Mouse (Mus musculus) neutrophil, adult 5-6 weeks (primary cell): ENCODE results near the gene Brd4. TPM values are rescaled to one million over a fixed set of nuclear protein-coding genes. Genes with fewer than 3 reads are reported as not detected.

ENCODE experiments used
- ATAC-seq: fragments of 151-379, 151-347 bp; 2 replicates; pipeline ENCODE4 v1.8.0; 2017; ENCODE audit warnings: mild to moderate bottlenecking, moderate TSS enrichment; ENCODE audit not compliant: insufficient number of reproducible peaks, poor library complexity, low FRiP score, severe bottlenecking; ENCODE audit errors: extremely low read depth
- total RNA-seq: library from RNA; stranded (forward); fragments of 200-1000 nt; gene quantifications from 2 replicates; pipeline ENCODE4 v1.2.3, GENCODE M21; 2017

The Brd4 gene
- total RNA-seq = 70.2 and 73.6 TPM in 2 replicates

- ATAC-seq = peak; percentile 71
Observed at GRCm38 (mm10) chr17:32284262-32285137, at the start of gene Brd4. Brd4 (minus strand) TSS chr17:32284722.

GRCm38 (mm10) chr17:32333675-32334303 is 49.3 kb upstream of the Brd4 start:
- ATAC-seq = no peak

DNA sequence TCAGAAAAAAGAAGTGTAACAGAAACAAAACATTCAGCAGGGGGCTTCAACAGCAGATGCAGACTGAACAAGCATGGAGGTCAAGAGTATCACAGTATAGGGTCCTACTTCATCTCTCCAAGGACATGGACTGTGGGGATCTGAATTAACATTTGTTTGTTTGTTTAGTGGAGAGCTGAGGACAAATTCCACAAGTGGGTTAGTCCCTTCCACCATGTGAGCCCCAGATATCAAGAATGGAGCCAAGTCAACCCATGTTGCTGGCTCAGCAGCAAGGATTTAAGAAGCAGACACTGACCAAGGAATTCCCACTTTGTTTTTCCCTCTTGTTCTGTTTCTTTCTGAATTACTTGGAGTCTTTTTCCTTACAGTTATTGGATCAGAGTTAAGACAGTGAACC is 43.0 kb upstream of the Brd4 start:
- ATAC-seq = no peak

DNA sequence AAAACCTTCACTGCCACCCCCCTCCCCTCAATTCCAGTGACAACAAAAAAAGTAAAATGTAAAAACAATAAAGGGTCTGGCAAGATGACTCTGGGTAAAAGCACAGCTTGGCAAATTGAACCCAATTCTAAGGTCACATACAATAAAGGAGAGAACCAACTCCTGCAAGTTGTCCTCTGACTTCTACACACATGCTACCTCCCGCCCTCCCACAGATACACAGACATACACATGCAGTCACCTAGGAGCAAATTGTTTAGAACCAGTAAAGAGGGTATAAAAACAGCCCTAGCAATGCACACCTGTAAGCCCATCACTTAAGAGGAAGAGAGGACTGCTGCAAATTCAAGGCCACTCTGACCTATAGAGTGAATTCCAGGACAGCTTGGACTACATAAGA is 38.3 kb upstream of the Brd4 start:
- ATAC-seq = no peak

DNA sequence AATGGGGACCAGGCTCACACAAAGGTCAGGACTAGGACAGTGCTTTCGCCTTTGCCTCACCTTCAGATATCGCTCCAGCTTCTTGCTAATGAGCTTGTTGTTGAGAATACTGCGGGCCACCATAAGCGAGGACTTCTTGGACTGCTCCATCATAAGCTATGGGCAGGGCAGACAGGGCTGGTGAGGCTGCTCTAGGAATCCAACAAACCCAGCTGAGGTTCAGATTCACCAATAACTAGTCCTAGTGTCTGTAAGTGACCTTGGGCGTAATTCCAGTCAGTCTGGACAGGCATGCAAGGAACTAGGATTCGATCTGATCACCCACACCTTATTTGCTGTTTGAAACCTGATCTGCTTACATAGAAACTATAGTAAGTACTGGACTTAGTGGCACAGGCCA is 37.3 kb upstream of the Brd4 start:
- ATAC-seq = no peak

GRCm38 (mm10) chr17:32321390-32321734 is 36.8 kb upstream of the Brd4 start:
- ATAC-seq = peak; percentile 28; the same call in 1 of the 2 replicates

DNA sequence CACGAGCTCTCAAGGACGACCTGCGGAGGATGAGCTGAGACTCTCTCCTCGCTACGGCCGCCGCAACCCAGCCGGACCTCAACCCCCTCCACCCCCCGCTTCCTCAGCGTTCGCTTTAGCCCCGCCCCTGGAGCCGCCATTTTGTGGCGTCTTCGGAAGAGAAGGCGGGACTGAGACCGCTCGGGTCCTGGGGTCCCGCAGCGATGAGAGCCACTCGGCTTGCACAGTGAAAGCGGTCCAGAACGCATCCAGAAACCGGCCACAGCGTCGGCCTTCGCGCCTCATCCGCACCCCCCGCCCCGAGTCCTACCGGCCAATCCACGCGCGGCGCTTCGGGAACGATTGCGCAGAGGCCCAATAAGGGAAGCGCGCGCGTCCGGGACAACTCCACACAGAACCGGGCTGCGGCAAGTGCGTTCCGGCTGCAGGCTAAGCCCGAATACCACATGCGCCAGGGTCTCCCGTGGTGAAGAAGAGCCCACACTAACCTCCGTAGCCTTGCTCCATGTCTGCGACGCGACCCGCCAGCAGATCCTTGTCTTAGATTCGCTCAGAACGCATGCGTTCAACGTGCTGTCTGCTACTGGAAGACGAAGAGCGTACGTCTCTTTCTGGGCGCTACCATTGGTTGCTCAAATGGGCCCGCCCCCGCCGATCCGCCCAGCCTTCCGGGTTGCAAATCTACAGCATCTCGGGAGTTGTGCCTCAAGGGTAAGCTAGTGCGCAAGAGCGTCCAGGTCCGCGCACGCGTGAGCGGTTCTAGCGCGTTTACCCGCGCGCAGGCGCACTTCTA is 36.3 kb upstream of the Brd4 start, which contains the start of gene Akap8:
Akap8 (minus strand) TSS at position 642 of the 793 bp plus-strand sequence.
- ATAC-seq = peak; percentile 96

GRCm38 (mm10) chr17:32319950-32320349 is 35.4 kb upstream of the Brd4 start:
- no peak for ATAC-seq

DNA sequence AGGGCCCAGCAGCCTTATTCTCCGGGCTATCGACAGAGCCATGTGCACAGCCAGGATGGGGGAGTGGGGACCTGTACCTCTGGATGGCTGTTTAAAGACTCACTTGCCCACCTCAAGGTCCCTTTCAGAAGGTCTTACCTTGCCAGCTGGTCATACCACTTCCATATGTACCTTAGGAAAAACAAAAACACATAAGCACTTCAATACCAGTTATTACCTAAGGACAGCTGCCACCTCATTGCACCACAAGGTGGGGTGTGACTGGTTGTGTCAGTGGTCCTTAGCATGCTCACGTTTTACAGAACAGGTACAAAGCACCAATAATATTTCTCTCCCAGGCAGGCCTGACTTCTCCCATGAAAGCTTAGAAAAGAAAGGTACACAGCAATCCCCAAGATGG is 33.2 kb upstream of the Brd4 start:
- no peak for ATAC-seq

DNA sequence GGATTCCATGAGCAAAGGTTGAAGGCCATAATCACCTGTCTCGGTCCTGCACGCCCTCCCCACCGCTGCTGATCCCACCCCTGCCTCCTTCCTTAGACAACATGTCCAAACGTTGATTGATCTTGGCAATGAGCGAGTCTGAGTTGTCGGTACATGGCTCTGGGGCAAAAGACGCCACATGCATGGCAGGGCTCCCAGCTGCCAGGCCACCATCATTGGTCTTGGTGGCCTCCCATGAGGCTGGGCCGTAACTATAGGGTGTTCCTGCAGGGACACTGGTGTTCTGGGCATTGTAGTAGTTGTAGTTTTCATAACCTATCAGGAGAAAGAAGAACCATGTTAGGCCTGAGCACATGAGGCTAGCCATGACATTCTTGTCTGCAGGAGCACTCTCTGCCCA is 32.5 kb upstream of the Brd4 start:
- ATAC-seq = no peak

DNA sequence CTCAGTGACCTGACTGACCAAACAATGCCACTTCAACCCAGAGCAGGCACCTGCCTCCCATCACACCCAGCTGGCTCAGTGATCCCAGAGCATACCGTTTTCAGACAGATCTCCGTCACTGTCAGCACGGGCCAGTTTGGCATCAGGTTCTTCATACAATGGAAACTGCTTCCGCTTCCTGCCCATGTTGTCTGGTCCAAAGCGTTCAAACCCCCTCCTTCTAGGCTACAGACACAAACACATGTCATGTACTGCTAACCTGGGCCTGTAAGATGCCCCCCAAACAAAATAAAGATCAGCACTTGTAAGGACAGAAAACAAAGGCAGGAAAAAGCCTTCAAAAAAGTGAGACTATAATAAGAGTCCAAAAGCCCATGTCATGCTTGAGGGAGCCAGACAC is 31.0 kb upstream of the Brd4 start:
- no peak for ATAC-seq

GRCm38 (mm10) chr17:32313892-32314291 is 29.4 kb upstream of the Brd4 start:
- no peak for ATAC-seq

DNA sequence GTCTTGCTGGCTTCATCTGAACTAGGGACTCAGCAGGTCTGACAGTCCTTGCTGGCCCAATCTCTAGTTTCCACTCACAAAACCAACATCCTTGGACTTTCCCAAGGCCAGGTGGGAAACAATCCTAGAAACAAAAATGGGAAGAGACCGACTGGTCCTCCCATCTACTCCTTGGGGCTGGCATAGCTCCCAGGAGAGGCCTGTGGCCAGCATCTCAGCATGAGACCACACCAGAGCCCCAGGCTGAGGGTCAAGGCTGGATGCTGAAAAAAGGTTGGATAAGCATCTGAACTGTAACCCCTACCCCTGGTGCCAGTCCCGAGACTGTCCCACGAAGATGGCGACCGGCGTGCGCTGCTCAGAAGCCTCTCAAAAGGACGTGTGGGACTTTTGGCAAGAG is 28.3 kb upstream of the Brd4 start:
- ATAC-seq = no peak

GRCm38 (mm10) chr17:32307963-32308362 is 23.4 kb upstream of the Brd4 start:
- ATAC-seq = no peak

GRCm38 (mm10) chr17:32298125-32298524 is 13.6 kb upstream of the Brd4 start:
- no peak for ATAC-seq

- no peak for ATAC-seq
Observed at GRCm38 (mm10) chr17:32295901-32296300, 11.4 kb upstream of the Brd4 start.

DNA sequence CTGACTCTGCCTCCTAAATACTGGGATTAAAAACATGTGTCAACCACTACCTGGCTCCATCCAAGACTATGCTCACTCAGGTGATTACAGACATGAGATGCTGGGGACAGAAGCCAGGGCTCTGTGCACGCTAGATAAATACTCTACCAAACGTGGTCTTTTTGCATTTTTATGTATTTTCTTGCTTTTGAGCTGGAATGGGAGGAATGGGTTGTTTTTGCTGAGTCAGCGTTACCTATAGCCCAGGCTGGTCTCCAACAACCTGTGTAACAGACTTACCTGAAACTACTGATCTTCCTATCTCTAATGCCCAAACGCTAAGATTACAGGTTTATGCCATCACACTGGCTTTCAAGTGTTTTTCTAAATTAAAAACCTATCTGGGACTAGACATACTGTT is 10.6 kb upstream of the Brd4 start:
- no peak for ATAC-seq

GRCm38 (mm10) chr17:32285138-32285670 is 682 bp upstream of the Brd4 start:
- no peak for ATAC-seq

- peak; percentile 76 for ATAC-seq
Observed at GRCm38 (mm10) chr17:32283771-32284221, 726 bp downstream of the Brd4 start.
